Mouse (Mus musculus) testis, adult 2 months (tissue): ENCODE data around the gene Klhl40. TPM values are rescaled to one million over a fixed set of nuclear protein-coding genes. Genes with fewer than 3 reads are reported as not detected.

ENCODE experiments used
- H3K27ac ChIP-seq: fragments of 200-500 bp; 2 replicates; pipeline ENCODE4 v1.5.1; 2012; ENCODE audit warnings: low read depth, low read length; ENCODE audit not compliant: control insufficient read depth, insufficient read depth
- H3K27me3 ChIP-seq: fragments of 200-500 bp; 2 replicates; pipeline ENCODE4 v1.6.1; 2012; ENCODE audit warnings: mild to moderate bottlenecking, low read length, moderate library complexity; ENCODE audit not compliant: control insufficient read depth, insufficient read depth
- H3K36me3 ChIP-seq: fragments of 200-500 bp; 2 replicates; pipeline ENCODE4 v1.6.1; 2012; ENCODE audit warnings: mild to moderate bottlenecking, low read length; ENCODE audit not compliant: control insufficient read depth, insufficient read depth
- H3K4me1 ChIP-seq: fragments of 200-500 bp; 2 replicates; pipeline ENCODE4 v1.6.1; 2012; ENCODE audit warnings: low read length; ENCODE audit not compliant: control insufficient read depth, insufficient read depth
- H3K4me3 ChIP-seq: fragments of 200-500 bp; 2 replicates; pipeline ENCODE4 v1.5.1; 2012; ENCODE audit warnings: low read depth, mild to moderate bottlenecking, low read length, moderate library complexity, mixed read lengths; ENCODE audit not compliant: control insufficient read depth
- CTCF ChIP-seq: fragments of 200-500 bp; IDR thresholded peaks from 2 replicates; pipeline ENCODE4 v1.5.1; 2012; ENCODE audit warnings: low read depth, mild to moderate bottlenecking, inconsistent platforms, low read length, moderate library complexity; ENCODE audit not compliant: control insufficient read depth, insufficient read depth, insufficient replicate concordance
- POLR2A ChIP-seq: fragments of 200-500 bp; IDR thresholded peaks from 2 replicates; pipeline ENCODE4 v1.6.1; 2012; ENCODE audit warnings: low read depth, mild to moderate bottlenecking, inconsistent platforms, low read length, moderate library complexity; ENCODE audit not compliant: control insufficient read depth
- polyA plus RNA-seq: library from polyadenylated mRNA; depleted of rRNA; stranded (reverse); fragments of >200 nt; gene quantifications from 2 replicates; pipeline ENCODE4 v1.2.3, GENCODE M21; 2012; rRNA removed

Klhl40 gene
- polyA plus RNA-seq, result 0.14 and 0.23 TPM in 2 replicates

DNA sequence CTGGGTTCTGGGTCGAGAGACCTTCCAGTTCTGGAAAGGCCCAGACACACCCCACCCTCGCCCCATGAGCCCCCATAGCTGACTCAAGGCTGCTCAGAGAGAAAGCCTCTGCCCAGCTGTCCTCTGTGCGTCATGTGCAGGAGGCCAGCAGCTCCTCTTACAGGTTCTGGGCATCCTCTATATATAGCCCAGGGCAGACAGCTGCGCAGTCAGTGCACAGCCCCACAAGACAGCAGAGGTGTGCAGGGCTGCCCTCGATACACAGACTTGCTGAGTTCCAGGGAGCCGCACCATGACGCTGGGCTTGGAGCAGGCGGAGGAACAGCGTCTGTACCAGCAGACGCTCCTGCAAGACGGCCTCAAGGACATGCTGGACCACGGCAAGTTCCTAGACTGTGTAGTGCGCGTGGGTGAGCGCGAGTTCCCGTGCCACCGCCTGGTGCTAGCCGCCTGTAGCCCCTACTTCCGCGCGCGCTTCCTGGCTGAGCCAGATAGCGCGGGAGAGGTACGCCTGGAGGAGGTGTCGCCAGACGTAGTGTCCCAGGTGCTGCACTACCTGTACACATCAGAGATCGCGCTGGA is at the start of gene Klhl40:
Gene Klhl40, plus strand, starts transcription at position 124 of the 582 bp plus-strand sequence.
- Histone ChIP-seq H3K4me3 (peak within 1 kb of the TSS; percentile 27), H3K27me3 (no peaks in the 10 kb centered on the region)
- TF ChIP-seq CTCF (no peak), POLR2A (no peak)

DNA sequence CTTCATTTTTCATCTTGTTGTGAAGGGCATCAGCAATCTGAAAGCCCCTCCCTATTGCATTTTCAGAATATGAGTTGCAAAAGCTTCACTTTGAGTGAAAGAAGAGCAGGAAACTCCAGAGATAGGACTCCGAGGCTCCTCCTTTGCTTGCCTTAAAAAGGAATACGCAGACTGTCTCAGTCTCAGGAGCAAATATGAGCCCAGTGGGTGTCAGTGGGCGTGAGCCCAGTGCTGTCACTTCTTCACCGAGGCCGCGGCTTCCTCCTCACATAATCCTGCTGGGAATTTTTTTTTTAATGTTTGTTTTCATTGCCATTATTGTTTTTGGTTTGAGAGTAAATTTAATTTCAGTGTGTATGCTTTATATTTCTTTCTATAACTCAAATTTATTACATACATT is 36.9 kb upstream of the Klhl40 start:
- Histone ChIP-seq H3K4me3 (no peak overlapping the region), H3K4me1 (no peaks in the 10 kb centered on the region), H3K27me3 (no peaks in the 10 kb centered on the region), H3K36me3 (peaks cover 8% of the 10 kb centered on the region), H3K27ac (no peak overlapping the region)
- TF ChIP-seq POLR2A, result no peak
- no peak for TF ChIP-seq CTCF

More for the DNA sequence above, at the start of gene Klhl40:
- Histone ChIP-seq H3K27ac (no peak within 1 kb of the TSS), H3K4me1 (peaks cover 10% of the 10 kb centered on the region; the same call in 1 of the 2 replicates), H3K36me3 (no peaks in the 10 kb centered on the region)

DNA sequence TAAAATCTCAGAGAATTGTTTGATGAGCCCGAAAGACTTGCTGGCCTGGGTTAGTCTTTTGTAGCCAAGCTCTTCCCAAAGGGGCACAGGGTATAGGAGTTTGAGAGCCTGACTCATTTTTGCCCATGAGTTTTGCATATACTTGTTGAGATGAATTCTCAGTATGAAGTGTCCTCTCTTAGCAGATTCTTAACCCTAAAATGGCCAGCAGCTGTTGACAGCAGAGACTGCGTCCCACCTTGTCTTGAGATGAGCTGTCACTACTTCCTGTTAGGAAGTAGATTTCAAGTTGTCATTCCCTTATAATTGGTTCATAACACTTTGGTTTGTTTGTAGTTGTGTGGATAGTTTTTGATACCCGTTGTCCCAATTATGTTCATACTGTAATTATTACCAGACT is 36.2 kb upstream of the Klhl40 start:
- H3K36me3 ChIP-seq, result peaks cover 9% of the 10 kb centered on the region
- no peak overlapping the region for H3K27ac ChIP-seq
- no peaks in the 10 kb centered on the region for H3K4me1 ChIP-seq
- H3K27me3 ChIP-seq, result no peaks in the 10 kb centered on the region
- H3K4me3 ChIP-seq, result no peak overlapping the region
- TF ChIP-seq CTCF, result no peak
- TF ChIP-seq POLR2A, result no peak

DNA sequence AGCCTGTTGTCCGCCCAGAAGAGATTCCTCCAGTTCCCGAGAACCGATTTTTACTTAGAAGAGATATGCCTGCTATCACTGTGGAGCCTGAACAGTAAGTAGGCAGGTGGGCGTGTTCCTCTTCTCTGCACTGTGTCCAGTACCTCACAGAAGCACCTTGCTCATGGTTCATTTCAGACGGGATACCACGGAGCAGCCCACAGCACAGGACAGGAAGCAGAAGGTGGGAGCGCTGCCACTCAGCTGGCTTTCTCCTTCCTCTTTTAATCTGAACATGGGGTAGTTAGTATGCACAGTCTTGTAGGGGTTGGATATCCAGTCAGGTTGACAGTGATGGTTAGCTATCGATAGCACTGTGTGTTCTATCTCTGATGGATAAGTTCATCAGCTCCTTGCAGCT is 33.4 kb upstream of the Klhl40 start:
- Histone ChIP-seq H3K4me3 (no peak overlapping the region), H3K27ac (no peak overlapping the region), H3K4me1 (no peaks in the 10 kb centered on the region), H3K36me3 (peaks cover 12% of the 10 kb centered on the region), H3K27me3 (no peaks in the 10 kb centered on the region)
- TF ChIP-seq POLR2A (no peak), CTCF (no peak)

DNA sequence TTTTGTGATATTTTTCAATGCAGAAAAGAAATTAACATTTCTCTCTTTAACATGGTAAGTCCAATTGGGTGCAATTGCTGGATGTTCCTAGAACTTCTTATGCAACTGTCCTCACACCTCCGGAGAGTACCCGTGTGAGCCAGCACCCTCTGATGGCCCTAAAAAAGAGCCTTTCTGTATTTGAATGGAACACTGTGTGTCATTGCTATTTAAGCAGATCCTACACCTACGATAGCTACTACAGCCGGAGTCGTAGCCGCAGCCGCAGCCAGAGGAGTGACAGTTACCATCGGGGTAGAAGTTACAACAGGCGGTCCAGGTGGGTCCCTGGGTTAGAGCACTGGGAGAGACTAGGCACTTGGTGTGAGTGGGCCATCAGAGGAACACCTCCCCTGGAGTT is 24.6 kb upstream of the Klhl40 start:
- Histone ChIP-seq H3K27ac (no peak overlapping the region), H3K36me3 (peaks cover 6% of the 10 kb centered on the region), H3K4me3 (no peak overlapping the region), H3K4me1 (no peaks in the 10 kb centered on the region), H3K27me3 (no peaks in the 10 kb centered on the region)
- no peak for TF ChIP-seq POLR2A
- TF ChIP-seq CTCF, result no peak

DNA sequence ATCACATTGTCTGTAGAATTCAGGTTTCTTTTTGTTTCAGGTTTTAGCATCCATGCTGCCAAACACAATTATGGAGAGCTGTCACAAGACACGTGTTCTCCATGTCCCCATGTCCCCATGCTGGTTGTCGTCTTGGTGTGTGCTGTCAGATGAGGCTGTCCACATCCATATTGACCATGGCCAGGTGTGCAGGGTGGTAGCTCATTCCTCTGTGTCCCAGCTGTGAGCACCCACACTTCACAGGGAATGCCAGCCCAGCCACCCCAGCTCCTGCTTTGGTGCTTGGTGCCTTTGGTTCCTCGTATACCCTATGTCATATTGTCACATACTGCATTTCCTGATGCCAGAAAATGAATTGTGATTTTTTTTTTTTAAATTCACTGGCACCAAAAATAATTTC is 22.8 kb upstream of the Klhl40 start:
- Histone ChIP-seq H3K27me3 (no peaks in the 10 kb centered on the region), H3K36me3 (peaks cover 3% of the 10 kb centered on the region)

DNA sequence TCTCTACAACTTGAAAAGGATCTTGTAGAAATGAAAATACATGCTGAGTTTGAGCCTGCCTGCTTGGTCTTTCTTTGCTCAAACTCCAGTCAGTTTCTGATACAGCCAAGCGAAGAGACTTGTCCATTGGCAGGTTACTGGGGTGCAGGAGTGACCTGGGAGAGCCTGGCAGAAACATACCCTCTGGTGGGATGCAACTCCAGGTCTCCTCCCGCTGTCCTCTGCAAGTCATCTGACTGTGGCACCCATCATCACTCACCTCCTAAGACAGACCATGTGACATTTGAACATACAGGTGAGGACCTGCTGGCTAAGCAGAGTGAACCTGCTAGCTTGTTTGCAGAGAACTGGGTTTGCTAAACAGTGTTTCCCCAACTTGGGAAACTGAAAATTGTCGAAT is 20.6 kb upstream of the Klhl40 start:
- Histone ChIP-seq H3K4me1 (peaks cover 25% of the 10 kb centered on the region), H3K36me3 (peaks cover 2% of the 10 kb centered on the region), H3K4me3 (no peak overlapping the region), H3K27ac (no peak overlapping the region), H3K27me3 (no peaks in the 10 kb centered on the region)
- TF ChIP-seq POLR2A, result no peak
- TF ChIP-seq CTCF, result no peak

More for the DNA sequence above, 22.8 kb upstream of the Klhl40 start:
- Histone ChIP-seq H3K4me3 (no peak overlapping the region), H3K4me1 (peaks cover 15% of the 10 kb centered on the region), H3K27ac (no peak overlapping the region)
- no peak for TF ChIP-seq POLR2A
- no peak for TF ChIP-seq CTCF
